In the genomic region with DNA sequence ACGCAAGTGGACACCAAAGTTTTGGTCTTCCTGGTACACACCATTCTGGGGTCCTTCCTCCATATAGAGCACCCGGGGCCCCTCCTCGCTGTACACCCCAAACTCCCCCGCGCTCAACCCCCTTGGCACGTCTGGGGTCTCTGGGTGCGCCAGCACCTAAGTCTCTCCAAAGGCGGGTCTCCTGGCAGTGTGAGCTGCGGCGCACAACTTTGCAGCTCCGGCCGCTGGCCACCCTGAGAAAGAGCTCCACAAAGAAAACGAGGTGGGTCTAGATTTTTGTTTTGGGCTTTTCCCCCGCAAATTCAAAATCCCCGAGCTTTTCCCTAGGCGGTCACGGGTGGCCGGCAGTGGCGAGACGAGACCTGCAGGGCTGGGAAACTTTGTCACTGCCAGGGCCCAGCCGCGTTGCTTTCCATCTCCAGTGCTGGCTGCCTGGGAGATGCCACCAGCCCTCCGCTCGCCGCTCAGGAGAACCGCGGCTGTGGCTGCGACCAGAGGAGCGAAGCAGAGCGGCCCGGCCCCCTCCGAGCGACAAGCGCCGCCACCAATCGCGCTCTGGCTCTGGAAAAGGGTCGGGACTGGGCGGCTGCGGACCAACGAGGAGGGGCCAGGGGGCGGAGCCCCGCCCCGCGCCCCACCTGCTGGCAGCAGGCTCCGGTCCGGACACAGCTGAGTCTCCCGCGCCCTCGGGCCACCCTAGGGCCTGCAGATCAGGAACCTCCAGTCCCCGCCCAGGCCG, we compare ENCODE assay signal across 8 mouse cellular contexts. TPM values are rescaled to one million over a fixed set of nuclear protein-coding genes. Genes with fewer than 3 reads are reported as not detected.
DNase-seq lines count a peak whose midpoint lies in the region; ATAC-seq lines count a peak whose summit lies in the region.

A gene (minus strand): TSS at position 474 of the 739 bp plus-strand sequence.

- H3K36me3 ChIP-seq in embryonic facial prominence, embryonic 10.5 days (replicated peaks): no peaks in the 10 kb centered on the region
- no peaks in the 10 kb centered on the region for H3K36me3 ChIP-seq in intestine, embryonic 16.5 days (ENCODE audit: control insufficient read depth, insufficient read depth, low read length)

- peak within 1 kb of the TSS; percentile 66 for H3K9ac ChIP-seq in intestine, embryonic 16.5 days (ENCODE audit: low read depth, low read length)

- H3K9me3 ChIP-seq in embryonic facial prominence, embryonic 10.5 days: no peaks in the 10 kb centered on the region
- H3K9me3 ChIP-seq in intestine, embryonic 16.5 days (ENCODE audit: control insufficient read depth, low read length): no peaks in the 10 kb centered on the region

- DNase-seq in adrenal gland, postnatal 14 days: peak; percentile 96
- peak; percentile 95 for DNase-seq in embryonic facial prominence, embryonic 10.5 days (ENCODE audit: low spot score)
- peak; percentile 93 to 96 for DNase-seq in left cerebral cortex, postnatal 10 days (ENCODE audit: extremely low spot score in 1 of 2, low spot score in 2 of 2)
- peak; percentile 89 to 93 for DNase-seq in right cerebral cortex, postnatal 36 days (ENCODE audit: low spot score in 2 of 2)
- DNase-seq in c-Kit-positive CD71-positive TER-119-positive erythroid progenitor cells, embryonic 14.5 days (ENCODE audit: low spot score): no peak

- peak within 1 kb of the TSS; percentile 66 for H3K4me3 ChIP-seq in embryonic facial prominence, embryonic 10.5 days
- H3K4me3 ChIP-seq in intestine, embryonic 16.5 days (ENCODE audit: low read length): peak within 1 kb of the TSS; percentile 58

- intact Hi-C loops in left cerebral cortex, postnatal 10 days (cut with DNase I): loop anchor here (5.0 to 10.0 kb wide), 4 partner anchors 78 to 595 kb away; no protein-coding TSS in a partner anchor

- peak; percentile 85 for ATAC-seq in granulocyte monocyte progenitor cell, adult 5-6 weeks (replicated peaks; ENCODE audit: poor library complexity, severe bottlenecking)
- ATAC-seq in intestine, embryonic 16.5 days: peak; percentile 98
- peak; percentile 80 for ATAC-seq in megakaryocyte progenitor cell, adult 5-6 weeks (replicated peaks; ENCODE audit: poor library complexity)

- peaks cover 48% of the 10 kb centered on the region for H3K27me3 ChIP-seq in embryonic facial prominence, embryonic 10.5 days (replicated peaks; ENCODE audit: low read depth, poor library complexity, severe bottlenecking)
- no peaks in the 10 kb centered on the region for H3K27me3 ChIP-seq in intestine, embryonic 16.5 days (replicated peaks; ENCODE audit: control insufficient read depth, insufficient read depth, low read length)

- WGBS in embryonic facial prominence, embryonic 10.5 days: 1% methylated on average over 52 of the region's 52 CpGs
- WGBS in intestine, embryonic 16.5 days: 1% methylated on average over 52 of the region's 52 CpGs

- peak within 1 kb of the TSS; percentile 72 for H3K27ac ChIP-seq in embryonic facial prominence, embryonic 10.5 days (replicated peaks)
- H3K27ac ChIP-seq in intestine, embryonic 16.5 days (ENCODE audit: low read length): 0 out of 2 replicates have a peak within 1 kb of the TSS, but pooled peaks have one; percentile 29

- H3K4me2 ChIP-seq in intestine, embryonic 16.5 days (ENCODE audit: low read depth, low read length): peak within 1 kb of the TSS; percentile 96

- peaks cover 16% of the 10 kb centered on the region for H3K4me1 ChIP-seq in embryonic facial prominence, embryonic 10.5 days
- H3K4me1 ChIP-seq in intestine, embryonic 16.5 days (ENCODE audit: control insufficient read depth, insufficient read depth, low read length): peaks cover 5% of the 10 kb centered on the region

RNA-seq across cellular contexts. Expression of the gene that starts here (rescaled TPM):
- 18.4 and 24.1 TPM in 2 replicates for total RNA-seq in adrenal gland, postnatal 14 days (2021)
- polyA plus RNA-seq in embryonic facial prominence, embryonic 10.5 days (2016; fragmentation: Nextera tagmentation; extraction: Ambion mirVana): 8.8 and 9.9 TPM in 2 replicates
- not detected in 2 replicates for total RNA-seq in granulocyte monocyte progenitor cell, adult 5-6 weeks (2014; fragmentation: Nextera tagmentation)
- total RNA-seq in granulocyte monocyte progenitor cell, adult 5-6 weeks (2017): 0.09 TPM in 1 of 2 replicates, not detected in the other
- 17.6 and 18.7 TPM in 2 replicates for polyA plus RNA-seq in intestine, embryonic 16.5 days (2015; fragmentation: Nextera tagmentation; extraction: Ambion mirVana)
- 10 to 100 TPM; 47.0 to 52.4 TPM for total RNA-seq in left cerebral cortex, postnatal 10 days (2021)
- 0.05 TPM in 1 of 2 replicates, not detected in the other for total RNA-seq in megakaryocyte progenitor cell, adult 5-6 weeks (2015)
- 0.12 and 0.44 TPM in 2 replicates for total RNA-seq in megakaryocyte progenitor cell, adult 5-6 weeks (2017)

Comparison
In these comparisons a context has a peak if more than half of its experiments do, and no peak if none do; other contexts are left out.
1. RNA of the gene that starts here (total RNA-seq): 47.0 to 52.4 TPM in left cerebral cortex, postnatal 10 days and 18.4 to 24.1 TPM in adrenal gland, postnatal 14 days; 0.05 to 0.44 TPM in megakaryocyte progenitor cell, adult 5-6 weeks and 0.09 TPM in granulocyte monocyte progenitor cell, adult 5-6 weeks; every median in the first group is over 10 times any median in the second.
2. Peak in ATAC-seq in granulocyte monocyte progenitor cell, adult 5-6 weeks; RNA of the gene not detected or under 1 TPM.
3. Peak in ATAC-seq in megakaryocyte progenitor cell, adult 5-6 weeks; RNA of the gene not detected or under 1 TPM.
4. Peak in every context shown above with its lines, with median percentiles within 50 percentile points of each other: ATAC-seq.